Mouse (Mus musculus): ENCODE measurements at regions not wholly inside any gene's neighbourhood (a gene's known extent, or its start where the extent isn't known, plus 50 kb on each side); places are given as distances from the start of the nearest gene placed in this dataset.
"Not testable (repeated sequence)": the region's sequence is repeated elsewhere in the genome, so short reads cannot be mapped to it uniquely, and the experiment has no call there.

GRCm38 (mm10) chr17:13492239-13492638 is 137.9 kb downstream of the Tcp10c start:
- DNase-seq (ENCODE audit: low read depth) = not testable (repeated sequence)

GRCm38 (mm10) chr17:13492649-13493277 is 138.4 kb downstream of the Tcp10c start:
- DNase-seq (ENCODE audit: low read depth) = not testable (repeated sequence)

GRCm38 (mm10) chr17:13493866-13494265 is 139.5 kb downstream of the Tcp10c start:
- DNase-seq (ENCODE audit: low read depth) = not testable (repeated sequence)

- not testable (repeated sequence) for DNase-seq (ENCODE audit: low read depth)
Observed at GRCm38 (mm10) chr17:13494475-13494874, 140.1 kb downstream of the Tcp10c start.

- DNase-seq (ENCODE audit: low read depth) = not testable (repeated sequence)
Observed at GRCm38 (mm10) chr17:13504365-13504764, 150.0 kb downstream of the Tcp10c start.

- DNase-seq (ENCODE audit: low read depth) = not testable (repeated sequence)
Observed at GRCm38 (mm10) chr17:13504827-13505268, 150.5 kb downstream of the Tcp10c start.

- not testable (repeated sequence) for DNase-seq (ENCODE audit: low read depth)
Observed at GRCm38 (mm10) chr17:13507397-13508063, 153.2 kb downstream of the Tcp10c start.

GRCm38 (mm10) chr17:13519409-13520201 is 165.2 kb downstream of the Tcp10c start:
- DNase-seq (ENCODE audit: low read depth) = not testable (repeated sequence)

- not testable (repeated sequence) for DNase-seq (ENCODE audit: low read depth)
Observed at GRCm38 (mm10) chr17:13532579-13532978, 178.2 kb downstream of the Tcp10c start.

- no peak for DNase-seq (ENCODE audit: low read depth)
Observed at GRCm38 (mm10) chr17:13540446-13541241, 186.3 kb downstream of the Tcp10c start.

GRCm38 (mm10) chr17:13541249-13541648 is 186.9 kb downstream of the Tcp10c start:
- no peak for DNase-seq (ENCODE audit: low read depth)

- DNase-seq (ENCODE audit: low read depth) = no peak
Observed at GRCm38 (mm10) chr17:13542261-13542660, 187.9 kb downstream of the Tcp10c start.

- DNase-seq (ENCODE audit: low read depth) = no peak
Observed at GRCm38 (mm10) chr17:13542856-13543255, 188.5 kb downstream of the Tcp10c start.

- DNase-seq (ENCODE audit: low read depth) = no peak
Observed at GRCm38 (mm10) chr17:13544036-13544795, 189.8 kb downstream of the Tcp10c start.

- DNase-seq (ENCODE audit: low read depth) = no peak
Observed at GRCm38 (mm10) chr17:13546249-13546648, 191.9 kb downstream of the Tcp10c start.

- no peak for DNase-seq (ENCODE audit: low read depth)
Observed at GRCm38 (mm10) chr17:13546669-13547085, 192.3 kb downstream of the Tcp10c start.

- DNase-seq (ENCODE audit: low read depth) = no peak
Observed at GRCm38 (mm10) chr17:13547657-13548360, 193.4 kb downstream of the Tcp10c start.

GRCm38 (mm10) chr17:13549975-13550895 is 195.9 kb downstream of the Tcp10c start:
- no peak for DNase-seq (ENCODE audit: low read depth)

GRCm38 (mm10) chr17:13550896-13551267 is 196.5 kb downstream of the Tcp10c start:
- not testable (repeated sequence) for DNase-seq (ENCODE audit: low read depth)
